Mouse (Mus musculus): Measurements from ENCODE around the gene Fndc11. TPM values are rescaled to one million over a fixed set of nuclear protein-coding genes. Genes with fewer than 3 reads are reported as not detected.
A peak's percentile ranks its signal among the peaks of the same experiment; 100 is the strongest.

Gene Fndc11
- polyA plus RNA-seq (2014; fragmentation: Nextera tagmentation; extraction: Ambion mirVana): 0.28 TPM in 1 of 2 replicates, not detected in the other

- peak within 1 kb of the TSS; percentile 32 for H3K9ac ChIP-seq (ENCODE audit: low read length)
Observed at GRCm38 (mm10) chr2:181219538-181220216, at the start of gene Fndc11. Fndc11 (plus strand) TSS chr2:181220013.

GRCm38 (mm10) chr2:181174646-181175045 lies 45.2 kb upstream of the Fndc11 start:
- Histone ChIP-seq H3K9me3 (ENCODE audit: control insufficient read depth, low read length) (no peaks in the 10 kb centered on the region), H3K27ac (ENCODE audit: low read depth, low read length) (no peak overlapping the region), H3K4me3 (ENCODE audit: low read depth, low read length) (no peak overlapping the region), H3K4me2 (ENCODE audit: low read depth) (no peak overlapping the region), H3K9ac (ENCODE audit: low read length) (no peak overlapping the region), H3K4me1 (ENCODE audit: control insufficient read depth, insufficient read depth, low read length) (no peaks in the 10 kb centered on the region), H3K27me3 (ENCODE audit: control insufficient read depth, insufficient read depth, low read length) (no peaks in the 10 kb centered on the region), H3K36me3 (ENCODE audit: control insufficient read depth, insufficient read depth, low read length) (no peaks in the 10 kb centered on the region)
- DNase-seq (ENCODE audit: low spot score) (no peak), ATAC-seq (ENCODE audit: insufficient read depth, low FRiP score, low TSS enrichment) (no peak)
- 96% methylated on average over 3 of the region's 3 CpGs for WGBS

More at GRCm38 (mm10) chr2:181219538-181220216, at the start of gene Fndc11:
- H3K27ac ChIP-seq (ENCODE audit: low read depth, low read length): 0 out of 2 replicates have a peak within 1 kb of the TSS, but pooled peaks have one; percentile 8
- DNase-seq (ENCODE audit: low spot score): peak; percentile 71
- peak within 1 kb of the TSS; percentile 23 for H3K4me3 ChIP-seq (ENCODE audit: low read depth, low read length)
- peaks cover 10% of the 10 kb centered on the region; the same call in 1 of the 2 replicates for H3K4me1 ChIP-seq (ENCODE audit: control insufficient read depth, insufficient read depth, low read length)
- ATAC-seq (ENCODE audit: insufficient read depth, low FRiP score, low TSS enrichment): 0 out of 2 replicates have a peak, but pooled peaks have one; percentile 48
- H3K36me3 ChIP-seq (ENCODE audit: control insufficient read depth, insufficient read depth, low read length): no peaks in the 10 kb centered on the region
- no peaks in the 10 kb centered on the region for H3K27me3 ChIP-seq (ENCODE audit: control insufficient read depth, insufficient read depth, low read length)
- H3K4me2 ChIP-seq (ENCODE audit: low read depth): peak within 1 kb of the TSS; percentile 49
- WGBS: 3% methylated on average over 25 of the region's 25 CpGs
- H3K9me3 ChIP-seq (ENCODE audit: control insufficient read depth, low read length): no peaks in the 10 kb centered on the region

- WGBS: 82% methylated on average over 3 of the region's 3 CpGs
- H3K36me3 ChIP-seq (ENCODE audit: control insufficient read depth, insufficient read depth, low read length): no peaks in the 10 kb centered on the region
- no peaks in the 10 kb centered on the region for H3K4me1 ChIP-seq (ENCODE audit: control insufficient read depth, insufficient read depth, low read length)
- no peak for DNase-seq (ENCODE audit: low spot score)
- H3K27me3 ChIP-seq (ENCODE audit: control insufficient read depth, insufficient read depth, low read length): no peaks in the 10 kb centered on the region
- no peak overlapping the region for H3K27ac ChIP-seq (ENCODE audit: low read depth, low read length)
- ATAC-seq (ENCODE audit: insufficient read depth, low FRiP score, low TSS enrichment): no peak
- no peaks in the 10 kb centered on the region for H3K9me3 ChIP-seq (ENCODE audit: control insufficient read depth, low read length)
- no peak overlapping the region for H3K4me2 ChIP-seq (ENCODE audit: low read depth)
- H3K4me3 ChIP-seq (ENCODE audit: low read depth, low read length): no peak overlapping the region
- no peak overlapping the region for H3K9ac ChIP-seq (ENCODE audit: low read length)
Observed at GRCm38 (mm10) chr2:181178015-181178414, 41.8 kb upstream of the Fndc11 start.

GRCm38 (mm10) chr2:181178471-181178870 lies 41.3 kb upstream of the Fndc11 start:
- Histone ChIP-seq H3K9me3 (ENCODE audit: control insufficient read depth, low read length) (no peaks in the 10 kb centered on the region), H3K4me2 (ENCODE audit: low read depth) (no peak overlapping the region), H3K4me1 (ENCODE audit: control insufficient read depth, insufficient read depth, low read length) (no peaks in the 10 kb centered on the region), H3K36me3 (ENCODE audit: control insufficient read depth, insufficient read depth, low read length) (no peaks in the 10 kb centered on the region), H3K27me3 (ENCODE audit: control insufficient read depth, insufficient read depth, low read length) (no peaks in the 10 kb centered on the region), H3K9ac (ENCODE audit: low read length) (no peak overlapping the region), H3K4me3 (ENCODE audit: low read depth, low read length) (no peak overlapping the region), H3K27ac (ENCODE audit: low read depth, low read length) (no peak overlapping the region)
- ATAC-seq (ENCODE audit: insufficient read depth, low FRiP score, low TSS enrichment) (no peak), DNase-seq (ENCODE audit: low spot score) (no peak)
- WGBS: 88% methylated on average over 5 of the region's 5 CpGs

- Histone ChIP-seq H3K4me3 (ENCODE audit: low read depth, low read length) (no peak overlapping the region), H3K27ac (ENCODE audit: low read depth, low read length) (no peak overlapping the region), H3K4me1 (ENCODE audit: control insufficient read depth, insufficient read depth, low read length) (no peaks in the 10 kb centered on the region), H3K9ac (ENCODE audit: low read length) (no peak overlapping the region), H3K9me3 (ENCODE audit: control insufficient read depth, low read length) (no peaks in the 10 kb centered on the region), H3K36me3 (ENCODE audit: control insufficient read depth, insufficient read depth, low read length) (no peaks in the 10 kb centered on the region), H3K4me2 (ENCODE audit: low read depth) (no peak overlapping the region), H3K27me3 (ENCODE audit: control insufficient read depth, insufficient read depth, low read length) (no peaks in the 10 kb centered on the region)
- no peak for ATAC-seq (ENCODE audit: insufficient read depth, low FRiP score, low TSS enrichment)
- DNase-seq (ENCODE audit: low spot score): no peak
- 85% methylated on average over 6 of the region's 6 CpGs for WGBS
Observed at GRCm38 (mm10) chr2:181180898-181181297, 38.9 kb upstream of the Fndc11 start.

GRCm38 (mm10) chr2:181186635-181187034 lies 33.2 kb upstream of the Fndc11 start:
- Histone ChIP-seq H3K36me3 (ENCODE audit: control insufficient read depth, insufficient read depth, low read length) (no peaks in the 10 kb centered on the region), H3K4me3 (ENCODE audit: low read depth, low read length) (peak overlapping the region; percentile 67), H3K27ac (ENCODE audit: low read depth, low read length) (peak overlapping the region; percentile 96), H3K4me2 (ENCODE audit: low read depth) (peak overlapping the region; percentile 73), H3K4me1 (ENCODE audit: control insufficient read depth, insufficient read depth, low read length) (peaks cover 5% of the 10 kb centered on the region; the same call in 1 of the 2 replicates), H3K9me3 (ENCODE audit: control insufficient read depth, low read length) (no peaks in the 10 kb centered on the region), H3K27me3 (ENCODE audit: control insufficient read depth, insufficient read depth, low read length) (no peaks in the 10 kb centered on the region), H3K9ac (ENCODE audit: low read length) (peak overlapping the region; percentile 94)
- ATAC-seq (ENCODE audit: insufficient read depth, low FRiP score, low TSS enrichment) (peak; percentile 60), DNase-seq (ENCODE audit: low spot score) (peak; percentile 90)
- WGBS: under 1% methylated on average over 14 of the region's 14 CpGs

- H3K4me2 ChIP-seq (ENCODE audit: low read depth): peak within 1 kb of the TSS; percentile 73
- WGBS: under 1% methylated on average over 62 of the region's 64 CpGs
- H3K27me3 ChIP-seq (ENCODE audit: control insufficient read depth, insufficient read depth, low read length): no peaks in the 10 kb centered on the region
- peaks cover 5% of the 10 kb centered on the region; the same call in 1 of the 2 replicates for H3K4me1 ChIP-seq (ENCODE audit: control insufficient read depth, insufficient read depth, low read length)
- ATAC-seq (ENCODE audit: insufficient read depth, low FRiP score, low TSS enrichment): peak; percentile 91
- H3K9me3 ChIP-seq (ENCODE audit: control insufficient read depth, low read length): no peaks in the 10 kb centered on the region
- peak within 1 kb of the TSS; percentile 96 for H3K27ac ChIP-seq (ENCODE audit: low read depth, low read length)
- peak; percentile 92 for DNase-seq (ENCODE audit: low spot score)
- H3K36me3 ChIP-seq (ENCODE audit: control insufficient read depth, insufficient read depth, low read length): no peaks in the 10 kb centered on the region
- peak within 1 kb of the TSS; percentile 94 for H3K9ac ChIP-seq (ENCODE audit: low read length)
- peak within 1 kb of the TSS; percentile 67 for H3K4me3 ChIP-seq (ENCODE audit: low read depth, low read length)
Observed at GRCm38 (mm10) chr2:181187121-181188000, 32.5 kb upstream of the Fndc11 start, which contains the start of gene Ppdpf. Ppdpf (plus strand) TSS chr2:181187247.

GRCm38 (mm10) chr2:181188681-181189080 lies 31.1 kb upstream of the Fndc11 start:
- Histone ChIP-seq H3K36me3 (ENCODE audit: control insufficient read depth, insufficient read depth, low read length) (no peaks in the 10 kb centered on the region), H3K9me3 (ENCODE audit: control insufficient read depth, low read length) (no peaks in the 10 kb centered on the region), H3K27ac (ENCODE audit: low read depth, low read length) (peak overlapping the region; percentile 39), H3K4me1 (ENCODE audit: control insufficient read depth, insufficient read depth, low read length) (peaks cover 5% of the 10 kb centered on the region; the same call in 1 of the 2 replicates), H3K27me3 (ENCODE audit: control insufficient read depth, insufficient read depth, low read length) (no peaks in the 10 kb centered on the region), H3K9ac (ENCODE audit: low read length) (no peak overlapping the region; the same call in 1 of the 2 replicates), H3K4me3 (ENCODE audit: low read depth, low read length) (peak overlapping the region; percentile 4; the same call in 1 of the 2 replicates), H3K4me2 (ENCODE audit: low read depth) (peak overlapping the region; percentile 73)
- ATAC-seq (ENCODE audit: insufficient read depth, low FRiP score, low TSS enrichment) (no peak), DNase-seq (ENCODE audit: low spot score) (no peak)
- WGBS: 75% methylated on average over 2 of the region's 2 CpGs
